In the genomic region with DNA sequence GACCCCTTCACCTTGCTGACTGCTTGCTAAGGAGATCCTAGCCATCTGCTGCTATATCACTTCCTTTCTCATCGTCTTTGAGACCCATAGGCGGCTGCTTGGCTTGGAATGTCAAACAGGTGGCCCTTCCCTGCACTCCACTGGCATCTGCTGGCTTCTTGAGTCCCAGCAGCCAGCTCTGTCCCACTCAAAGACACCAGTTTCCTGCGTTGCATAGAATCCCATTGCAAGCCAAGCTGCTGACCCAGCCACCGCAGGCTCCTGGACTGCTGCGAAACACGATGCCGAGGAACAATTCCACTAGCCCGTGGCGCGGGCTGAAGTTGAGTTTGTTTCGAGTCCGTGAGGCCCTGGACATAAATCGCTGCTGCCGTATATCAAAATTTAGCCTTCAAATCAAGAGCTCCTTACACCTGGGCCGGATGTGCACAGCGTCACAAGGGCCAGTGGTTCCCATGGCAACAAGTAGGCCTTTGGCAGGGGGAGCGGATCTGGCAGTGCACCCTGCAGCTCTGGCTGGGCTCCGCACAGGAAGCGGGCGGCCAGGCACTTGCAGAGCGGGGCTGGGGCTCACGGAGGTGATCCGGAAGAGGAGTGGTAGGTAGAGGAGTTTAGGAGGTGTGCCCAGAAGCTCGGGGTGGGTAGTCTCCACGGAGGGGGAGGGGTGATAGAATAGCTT, we compare ENCODE assay signal across 8 mouse cellular contexts. TPM values are rescaled to one million over a fixed set of nuclear protein-coding genes. Genes with fewer than 3 reads are reported as not detected.
DNase-seq lines count a peak whose midpoint lies in the region; ATAC-seq and TF ChIP-seq lines count a peak whose summit lies in the region.

A gene (plus strand): TSS at position 476 of the 679 bp plus-strand sequence.

- peak; percentile 48 for DNase-seq in cerebellum, adult 11 months
- DNase-seq in forebrain, embryonic 10.5 days (ENCODE audit: extremely low spot score, low spot score) = peak; percentile 77
- DNase-seq in kidney, postnatal 0 days (ENCODE audit: low spot score) = peak; percentile 83
- peak; percentile 67 for DNase-seq in liver
- DNase-seq in midbrain, postnatal 0 days (ENCODE audit: low spot score) = peak; percentile 76
- DNase-seq in spleen, postnatal 36 days (ENCODE audit: low spot score in 2 of 2) = peak; percentile 94

- H3K4me1 ChIP-seq in forebrain, embryonic 10.5 days = peaks cover 14% of the 10 kb centered on the region
- peaks cover 14% of the 10 kb centered on the region for H3K4me1 ChIP-seq in heart, embryonic 15.5 days (replicated peaks)
- H3K4me1 ChIP-seq in kidney, postnatal 0 days (replicated peaks; ENCODE audit: insufficient read depth, low read length) = peaks cover 6% of the 10 kb centered on the region
- H3K4me1 ChIP-seq in midbrain, postnatal 0 days (ENCODE audit: insufficient read depth, low read length) = peaks cover 9% of the 10 kb centered on the region

- no peak for ATAC-seq in cerebellum, adult (ENCODE audit: insufficient number of reproducible peaks, low FRiP score, low TSS enrichment)
- ATAC-seq in heart, embryonic 15.5 days (replicated peaks; ENCODE audit: insufficient number of reproducible peaks, insufficient read depth, low FRiP score, low read depth) = peak; percentile 93
- ATAC-seq in kidney, postnatal 0 days (replicated peaks; ENCODE audit: low FRiP score, low read depth) = peak; percentile 98
- ATAC-seq in midbrain, postnatal 0 days (ENCODE audit: low FRiP score) = peak; percentile 92

- no peaks in the 10 kb centered on the region for H3K9me3 ChIP-seq in forebrain, embryonic 10.5 days
- no peaks in the 10 kb centered on the region for H3K9me3 ChIP-seq in heart, embryonic 15.5 days (replicated peaks)
- no peaks in the 10 kb centered on the region for H3K9me3 ChIP-seq in kidney, postnatal 0 days (replicated peaks; ENCODE audit: low read length)
- no peaks in the 10 kb centered on the region for H3K9me3 ChIP-seq in midbrain, postnatal 0 days (ENCODE audit: low read length)

- peak within 1 kb of the TSS; percentile 67 for H3K4me2 ChIP-seq in heart, embryonic 15.5 days
- peak within 1 kb of the TSS; percentile 56 for H3K4me2 ChIP-seq in kidney, postnatal 0 days (ENCODE audit: low read length)
- peak within 1 kb of the TSS; percentile 52 for H3K4me2 ChIP-seq in midbrain, postnatal 0 days (ENCODE audit: low read depth, low read length, poor library complexity, severe bottlenecking)

- TF ChIP-seq CTCF in kidney, postnatal 0 days (IDR thresholded peaks at IDR 0.05; ENCODE audit: low read depth) = peak; percentile 52
- TF ChIP-seq CTCF in midbrain, postnatal 0 days (IDR thresholded peaks at IDR 0.05) = peak; percentile 56

- peaks cover 28% of the 10 kb centered on the region for H3K27me3 ChIP-seq in forebrain, embryonic 10.5 days (ENCODE audit: poor library complexity, severe bottlenecking)
- H3K27me3 ChIP-seq in heart, embryonic 15.5 days = peaks cover 13% of the 10 kb centered on the region
- no peaks in the 10 kb centered on the region for H3K27me3 ChIP-seq in kidney, postnatal 0 days (ENCODE audit: insufficient read depth, low read length)
- H3K27me3 ChIP-seq in midbrain, postnatal 0 days (ENCODE audit: insufficient read depth, low read length) = no peaks in the 10 kb centered on the region

- H3K36me3 ChIP-seq in forebrain, embryonic 10.5 days (replicated peaks) = no peaks in the 10 kb centered on the region
- H3K36me3 ChIP-seq in heart, embryonic 15.5 days = no peaks in the 10 kb centered on the region
- H3K36me3 ChIP-seq in kidney, postnatal 0 days (ENCODE audit: insufficient read depth, low read length) = no peaks in the 10 kb centered on the region
- H3K36me3 ChIP-seq in midbrain, postnatal 0 days (ENCODE audit: insufficient read depth, low read length) = no peaks in the 10 kb centered on the region

- H3K4me3 ChIP-seq in forebrain, embryonic 10.5 days = peak within 1 kb of the TSS; percentile 50
- H3K4me3 ChIP-seq in heart, embryonic 15.5 days = peak within 1 kb of the TSS; percentile 37
- H3K4me3 ChIP-seq in kidney, postnatal 0 days (replicated peaks; ENCODE audit: low read depth, low read length) = peak within 1 kb of the TSS; percentile 3; the same call in 1 of the 2 replicates
- H3K4me3 ChIP-seq in midbrain, postnatal 0 days (ENCODE audit: low read depth, low read length) = peak within 1 kb of the TSS; percentile 22

- peak within 1 kb of the TSS; percentile 12; the same call in 1 of the 2 replicates for H3K9ac ChIP-seq in heart, embryonic 15.5 days
- 0 out of 2 replicates have a peak within 1 kb of the TSS, but pooled peaks have one; percentile 14 for H3K9ac ChIP-seq in kidney, postnatal 0 days (ENCODE audit: low read depth, low read length)
- H3K9ac ChIP-seq in midbrain, postnatal 0 days (replicated peaks; ENCODE audit: low read length, poor library complexity, severe bottlenecking) = peak within 1 kb of the TSS; percentile 29; the same call in 1 of the 2 replicates

- peak within 1 kb of the TSS; percentile 70 for H3K27ac ChIP-seq in forebrain, embryonic 10.5 days
- peak within 1 kb of the TSS; percentile 60 for H3K27ac ChIP-seq in heart, embryonic 15.5 days
- peak within 1 kb of the TSS; percentile 32 for H3K27ac ChIP-seq in kidney, postnatal 0 days
- H3K27ac ChIP-seq in midbrain, postnatal 0 days (ENCODE audit: low read depth, low read length) = peak within 1 kb of the TSS; percentile 43; the same call in 1 of the 2 replicates

- 5% methylated on average over 25 of the region's 25 CpGs for WGBS in forebrain, embryonic 10.5 days
- WGBS in heart, embryonic 15.5 days = 3% methylated on average over 25 of the region's 25 CpGs
- WGBS in kidney, postnatal 0 days = 1% methylated on average over 25 of the region's 25 CpGs
- 2% methylated on average over 25 of the region's 25 CpGs for WGBS in midbrain, postnatal 0 days

RNA-seq across cellular contexts. Expression of the gene that starts here (rescaled TPM):
- polyA plus RNA-seq in forebrain, embryonic 10.5 days (2016; fragmentation: Nextera tagmentation; extraction: Ambion mirVana) = 0.47 and 0.68 TPM in 2 replicates
- 0.10 TPM in 1 of 2 replicates, not detected in the other for polyA plus RNA-seq in heart, embryonic 15.5 days (2015; fragmentation: Nextera tagmentation; extraction: Ambion mirVana)
- 0.27 and 0.55 TPM in 2 replicates for polyA plus RNA-seq in kidney, postnatal 0 days (2015; fragmentation: Nextera tagmentation; extraction: Ambion mirVana)
- 0.55 TPM in 1 of 2 replicates, not detected in the other for total RNA-seq in midbrain, postnatal 0 days (2014; rRNA removed)
- 0.26 and 0.48 TPM in 2 replicates for polyA plus RNA-seq in midbrain, postnatal 0 days (2015; fragmentation: Nextera tagmentation; extraction: Ambion mirVana)

Comparison
In these comparisons a context has a peak if more than half of its experiments do, and no peak if none do; other contexts are left out.
1. Peak in DNase-seq, H3K4me3 ChIP-seq and H3K27ac ChIP-seq in forebrain, embryonic 10.5 days; RNA of the gene not detected or under 1 TPM.
2. Peak in ATAC-seq, H3K4me3 ChIP-seq, H3K27ac ChIP-seq, H3K9ac ChIP-seq and H3K4me2 ChIP-seq in heart, embryonic 15.5 days; RNA of the gene not detected or under 1 TPM.
3. Peak in DNase-seq, ATAC-seq, H3K4me3 ChIP-seq, H3K27ac ChIP-seq, H3K9ac ChIP-seq and H3K4me2 ChIP-seq in kidney, postnatal 0 days; RNA of the gene not detected or under 1 TPM.
4. Peak in DNase-seq, ATAC-seq, H3K4me3 ChIP-seq, H3K27ac ChIP-seq, H3K9ac ChIP-seq and H3K4me2 ChIP-seq in midbrain, postnatal 0 days; RNA of the gene not detected or under 1 TPM.